Mouse (Mus musculus): ENCODE data around the gene Ctnnal1. TPM values are rescaled to one million over a fixed set of nuclear protein-coding genes. Genes with fewer than 3 reads are reported as not detected.

The Ctnnal1 gene
- polyA plus RNA-seq, 1 experiment = 15.5 TPM

DNA sequence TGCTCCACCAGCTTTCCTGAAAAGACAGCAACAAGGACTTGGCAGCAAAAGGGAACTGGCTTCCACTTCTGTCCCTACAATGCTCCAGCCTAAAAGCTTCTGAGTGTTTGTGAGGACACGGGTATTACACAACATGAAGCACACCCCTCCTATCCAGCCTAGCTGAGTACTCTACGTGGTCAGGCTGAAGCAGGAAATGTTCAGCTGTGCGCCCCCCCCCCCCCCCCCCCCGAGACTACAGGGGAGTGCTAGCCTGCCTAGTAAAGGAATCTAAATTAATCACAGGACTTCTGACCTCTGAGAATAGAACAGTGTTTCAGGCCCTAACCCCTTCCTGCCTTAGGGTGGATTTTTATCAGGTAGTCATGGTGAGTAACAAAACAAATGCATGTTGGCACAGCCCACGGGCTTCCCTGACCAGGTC lies 97.1 kb downstream of the Ctnnal1 start:
- no peak overlapping the region for H3ac ChIP-seq (ENCODE audit: control insufficient read depth, insufficient read length, low read depth)
- H3K27me3 ChIP-seq (ENCODE audit: control insufficient read depth, insufficient read depth, insufficient read length) = no peaks in the 10 kb centered on the region
- H3K36me3 ChIP-seq (ENCODE audit: control insufficient read depth, insufficient read depth) = peaks cover 82% of the 10 kb centered on the region
- H3K4me3 ChIP-seq (ENCODE audit: insufficient read depth, poor library complexity, severe bottlenecking) = no peak overlapping the region
- no peaks in the 10 kb centered on the region for H3K79me3 ChIP-seq (ENCODE audit: low read depth)
- TF ChIP-seq CTCF (IDR thresholded peaks at IDR 0.05; ENCODE audit: control insufficient read depth, insufficient read depth, insufficient read length) (no peak), FOSL1 (IDR thresholded peaks at IDR 0.05; ENCODE audit: insufficient read depth, low read length, poor library complexity, severe bottlenecking) (no peak), USF1 (IDR thresholded peaks at IDR 0.05; ENCODE audit: low read depth) (no peak), CEBPB (IDR thresholded peaks at IDR 0.05; ENCODE audit: low read depth) (no peak), MAX (IDR thresholded peaks at IDR 0.05) (no peak), MYOD1 (IDR thresholded peaks at IDR 0.05; ENCODE audit: control insufficient read depth, insufficient read length, low read depth) (no peak), MYOG (IDR thresholded peaks at IDR 0.05; ENCODE audit: control insufficient read depth, extremely low read depth, insufficient read length) (no peak)
- H3K79me2 ChIP-seq (ENCODE audit: control insufficient read depth, insufficient read depth) = no peaks in the 10 kb centered on the region

Small RNA genes lying within 50 kb of the gene (microRNA-seq; reads per million reads assigned to microRNA genes)
- 372 reads per million, percentile 82 among the genes with 10 or more reads in this experiment for gene Mir32 (ENCODE audit: borderline microRNAs expressed)

Other genes starting within 250 kb of the Ctnnal1 start
- 0.02 TPM for gene Gm26657, start 125.1 kb downstream of the Ctnnal1 start, polyA plus RNA-seq (2012; fragmentation: generic; extraction: Trizol)
- gene Actl7b, start 123.7 kb downstream of the Ctnnal1 start, polyA plus RNA-seq (2012; fragmentation: generic; extraction: Trizol) = not detected
- gene Actl7a, start 121.8 kb downstream of the Ctnnal1 start, polyA plus RNA-seq (2012; fragmentation: generic; extraction: Trizol) = 0.02 TPM
- 27.2 TPM for gene Elp1, start 62.9 kb downstream of the Ctnnal1 start, polyA plus RNA-seq (2012; fragmentation: generic; extraction: Trizol)
- 13.0 TPM for gene Fam206a, start 62.8 kb downstream of the Ctnnal1 start, polyA plus RNA-seq (2012; fragmentation: generic; extraction: Trizol)
- 5.7 TPM for gene Tmem245, start 82.2 kb upstream of the Ctnnal1 start, polyA plus RNA-seq (2012; fragmentation: generic; extraction: Trizol)
- gene Frrs1l, start 125.2 kb upstream of the Ctnnal1 start, polyA plus RNA-seq (2012; fragmentation: generic; extraction: Trizol) = under 0.01 TPM